Mouse (Mus musculus) lung, adult 18-20 months (tissue): Measurements from ENCODE around the gene Smco3.
A peak's percentile ranks its signal among the peaks of the same experiment; 100 is the strongest.
"Not testable (repeated sequence)": the region's sequence is repeated elsewhere in the genome, so short reads cannot be mapped to it uniquely, and the experiment has no call there.

Experiments
- DNase-seq, 2 experiments: peaks; one replicate each; pipeline ENCODE4 v3.0.0; 2022; ENCODE audit warnings: mixed read lengths in 2 of 2

The Smco3 gene

GRCm38 (mm10) chr6:136835352-136835751 lies at the start of gene Smco3:
TSS of gene Smco3 (minus strand) at chr6:136835452.
- DNase-seq: no peak

GRCm38 (mm10) chr6:136884766-136885165 lies 49.5 kb upstream of the Smco3 start:
- not testable (repeated sequence) for DNase-seq

GRCm38 (mm10) chr6:136883961-136884360 lies 48.7 kb upstream of the Smco3 start:
- DNase-seq: no peak

GRCm38 (mm10) chr6:136883431-136883915 lies 48.2 kb upstream of the Smco3 start:
- DNase-seq: no peak

GRCm38 (mm10) chr6:136881678-136882077 lies 46.4 kb upstream of the Smco3 start:
- DNase-seq: no peak

- peak; percentile 42 to 59 for DNase-seq
These were observed 40.4 kb upstream of the Smco3 start, which contains the start of gene Mgp for GRCm38 (mm10) chr6:136875670-136876069. TSS of gene Mgp (minus strand) at chr6:136875823.

GRCm38 (mm10) chr6:136874599-136874998 lies 39.3 kb upstream of the Smco3 start:
- DNase-seq: peak in 1 of 2 experiments; percentile 25

- no peak for DNase-seq
These were observed 33.7 kb upstream of the Smco3 start for GRCm38 (mm10) chr6:136868921-136869320.

GRCm38 (mm10) chr6:136866150-136866549 lies 30.9 kb upstream of the Smco3 start:
- no peak for DNase-seq

- DNase-seq: no peak
These were observed 30.1 kb upstream of the Smco3 start for GRCm38 (mm10) chr6:136865360-136865759.

GRCm38 (mm10) chr6:136861020-136861419 lies 25.8 kb upstream of the Smco3 start:
- peak in 1 of 2 experiments; percentile 20 for DNase-seq

- no peak for DNase-seq
These were observed 23.2 kb upstream of the Smco3 start for GRCm38 (mm10) chr6:136858420-136858819.

- peak; percentile 28 to 40 for DNase-seq
These were observed 22.6 kb upstream of the Smco3 start for GRCm38 (mm10) chr6:136857873-136858260.

GRCm38 (mm10) chr6:136857186-136857872 lies 22.1 kb upstream of the Smco3 start, which contains the start of gene Art4:
TSS of gene Art4 (minus strand) at chr6:136857733.
- peak in 1 of 2 experiments; percentile 23 for DNase-seq

GRCm38 (mm10) chr6:136856071-136856636 lies 20.9 kb upstream of the Smco3 start:
- peak in 1 of 2 experiments; percentile 36 for DNase-seq

GRCm38 (mm10) chr6:136855183-136855582 lies 19.9 kb upstream of the Smco3 start:
- no peak for DNase-seq

GRCm38 (mm10) chr6:136854361-136854781 lies 19.1 kb upstream of the Smco3 start:
- no peak for DNase-seq

- no peak for DNase-seq
These were observed 17.5 kb upstream of the Smco3 start for GRCm38 (mm10) chr6:136852762-136853161.

- DNase-seq: no peak
These were observed 17.1 kb upstream of the Smco3 start for GRCm38 (mm10) chr6:136852348-136852747.

GRCm38 (mm10) chr6:136850267-136850666 lies 15.0 kb upstream of the Smco3 start:
- DNase-seq: no peak

GRCm38 (mm10) chr6:136848971-136849370 lies 13.7 kb upstream of the Smco3 start:
- DNase-seq: no peak

GRCm38 (mm10) chr6:136848399-136848798 lies 13.1 kb upstream of the Smco3 start:
- DNase-seq: no peak

GRCm38 (mm10) chr6:136847790-136848189 lies 12.5 kb upstream of the Smco3 start:
- DNase-seq: peak; percentile 53 to 62

GRCm38 (mm10) chr6:136847267-136847666 lies 12.0 kb upstream of the Smco3 start:
- DNase-seq: no peak
